Mouse (Mus musculus) myocyte (in vitro differentiated cells): ENCODE data around the gene Slc6a20a. TPM values are rescaled to one million over a fixed set of nuclear protein-coding genes. Genes with fewer than 3 reads are reported as not detected.

ENCODE experiments used
- H3K27me3 ChIP-seq: one replicate; pipeline ENCODE4 v1.6.1; 2011; ENCODE audit not compliant: control insufficient read depth, insufficient read depth, insufficient read length
- H3K36me3 ChIP-seq: one replicate; pipeline ENCODE4 v1.6.1; 2011; ENCODE audit not compliant: control insufficient read depth, insufficient read depth
- H3K4me2 ChIP-seq: one replicate; pipeline ENCODE4 v1.6.1; 2011; ENCODE audit warnings: low read depth, control low read depth
- H3K4me3 ChIP-seq: one replicate; pipeline ENCODE4 v1.5.1; 2011; ENCODE audit warnings: mild to moderate bottlenecking, control low read depth, moderate library complexity
- H3K79me2 ChIP-seq: one replicate; pipeline ENCODE4 v1.6.1; 2011; ENCODE audit not compliant: control insufficient read depth, insufficient read depth
- H3ac ChIP-seq: one replicate; pipeline ENCODE4 v1.6.1; 2011; ENCODE audit not compliant: control insufficient read depth, insufficient read length
- CEBPB ChIP-seq: IDR thresholded peaks from 2 replicates; pipeline ENCODE4 v1.6.1; 2011; ENCODE audit warnings: mild to moderate bottlenecking, moderate library complexity; ENCODE audit not compliant: poor library complexity, insufficient read depth, severe bottlenecking
- E2F4 ChIP-seq: IDR thresholded peaks from one replicate; pipeline ENCODE4 v1.6.1; 2011; ENCODE audit warnings: mild to moderate bottlenecking, control low read depth, moderate library complexity; ENCODE audit not compliant: insufficient read depth
- MAX ChIP-seq: IDR thresholded peaks from one replicate; pipeline ENCODE4 v1.6.1; 2011; ENCODE audit warnings: low read depth, mild to moderate bottlenecking, control low read depth
- MYOD1 ChIP-seq, 3 experiments: IDR thresholded peaks; one replicate each; pipeline ENCODE4 v1.6.1; 2011; ENCODE audit warnings: control low read depth in 2 of 3, low read depth in 2 of 3, mild to moderate bottlenecking in 2 of 3, moderate library complexity in 1 of 3; ENCODE audit not compliant: insufficient read length in 2 of 3, control insufficient read depth in 1 of 3
- MYOG ChIP-seq, 3 experiments: IDR thresholded peaks; one replicate each; pipeline ENCODE4 v1.6.1; 2011; ENCODE audit warnings: control low read depth in 2 of 3, low read depth in 2 of 3, mild to moderate bottlenecking in 2 of 3; ENCODE audit not compliant: insufficient read length in 2 of 3, control insufficient read depth in 1 of 3, insufficient read depth in 1 of 3
- POLR2A ChIP-seq: IDR thresholded peaks from one replicate; pipeline ENCODE4 v1.6.1; 2011; ENCODE audit warnings: low read depth, mild to moderate bottlenecking, control low read depth, moderate library complexity; ENCODE audit not compliant: insufficient read length
- POLR2AphosphoS2 ChIP-seq: IDR thresholded peaks from one replicate; pipeline ENCODE4 v1.6.1; 2011; ENCODE audit warnings: low read depth, control low read depth; ENCODE audit not compliant: insufficient read length
- REST ChIP-seq: IDR thresholded peaks from one replicate; pipeline ENCODE4 v1.6.1; 2011; ENCODE audit warnings: mild to moderate bottlenecking, control low read depth, moderate library complexity; ENCODE audit not compliant: insufficient read depth, insufficient read length
- SRF ChIP-seq: IDR thresholded peaks from one replicate; pipeline ENCODE4 v1.6.1; 2011; ENCODE audit warnings: low read depth; ENCODE audit not compliant: control insufficient read depth, insufficient read length
- TCF12 ChIP-seq: IDR thresholded peaks from one replicate; pipeline ENCODE4 v1.6.1; 2011; ENCODE audit warnings: mild to moderate bottlenecking, control low read depth; ENCODE audit not compliant: poor library complexity, insufficient read depth, severe bottlenecking
- TCF3 ChIP-seq: IDR thresholded peaks from one replicate; pipeline ENCODE4 v1.6.1; 2011; ENCODE audit warnings: low read depth, control low read depth; ENCODE audit not compliant: insufficient read length
- USF1 ChIP-seq: IDR thresholded peaks from one replicate; pipeline ENCODE4 v1.6.1; 2011; ENCODE audit warnings: low read depth, mild to moderate bottlenecking, control low read depth, moderate library complexity
- polyA plus RNA-seq: library from polyadenylated mRNA; unstranded; fragments of >200 nt; fragmentation: generic; extraction: Trizol; gene quantifications from one replicate; pipeline ENCODE4 v1.2.1, GENCODE M21; 2012; ENCODE audit warnings: missing spikeins

Slc6a20a gene
- polyA plus RNA-seq, 1 experiment: 0.01 TPM

DNA sequence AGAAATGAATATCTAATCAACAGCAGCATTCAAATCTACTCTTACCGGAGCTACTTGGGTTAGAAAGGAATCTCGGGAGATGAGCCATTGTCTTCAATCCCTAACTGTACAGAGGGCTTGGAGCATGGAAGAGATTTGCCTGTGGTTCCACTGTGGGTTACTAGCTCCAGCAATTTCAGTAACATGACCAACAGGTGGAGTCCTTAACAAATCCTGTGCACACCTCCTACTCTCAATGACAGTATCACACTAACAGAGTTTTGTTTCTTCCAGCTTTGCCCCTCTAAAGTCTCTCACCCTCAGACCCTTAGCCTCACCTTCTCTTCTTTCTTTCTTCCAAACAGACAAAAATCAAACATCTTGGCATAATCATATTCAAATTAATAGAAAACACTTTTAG is 34.4 kb upstream of the Slc6a20a start:
- TF ChIP-seq MYOG (IDR thresholded peaks at IDR 0.05; ENCODE audit: control insufficient read depth in 1 of 3, insufficient read depth in 1 of 3, insufficient read length in 2 of 3, low read depth in 2 of 3) (no peak), CEBPB (no peak)
- no peak overlapping the region for H3ac ChIP-seq
- no peaks in the 10 kb centered on the region for H3K79me2 ChIP-seq
- H3K4me3 ChIP-seq: no peak overlapping the region
- peaks cover 7% of the 10 kb centered on the region for H3K36me3 ChIP-seq
- no peaks in the 10 kb centered on the region for H3K27me3 ChIP-seq
- no peak overlapping the region for H3K4me2 ChIP-seq

GRCm38 (mm10) chr9:123709226-123709625 is 30.5 kb upstream of the Slc6a20a start:
- TF ChIP-seq POLR2AphosphoS2: no peak
- TF ChIP-seq TCF12: no peak
- H3K27me3 ChIP-seq: no peaks in the 10 kb centered on the region
- no peak overlapping the region for H3K4me3 ChIP-seq
- H3ac ChIP-seq: no peak overlapping the region
- no peaks in the 10 kb centered on the region for H3K79me2 ChIP-seq
- no peak overlapping the region for H3K4me2 ChIP-seq
- H3K36me3 ChIP-seq: peaks cover 16% of the 10 kb centered on the region

DNA sequence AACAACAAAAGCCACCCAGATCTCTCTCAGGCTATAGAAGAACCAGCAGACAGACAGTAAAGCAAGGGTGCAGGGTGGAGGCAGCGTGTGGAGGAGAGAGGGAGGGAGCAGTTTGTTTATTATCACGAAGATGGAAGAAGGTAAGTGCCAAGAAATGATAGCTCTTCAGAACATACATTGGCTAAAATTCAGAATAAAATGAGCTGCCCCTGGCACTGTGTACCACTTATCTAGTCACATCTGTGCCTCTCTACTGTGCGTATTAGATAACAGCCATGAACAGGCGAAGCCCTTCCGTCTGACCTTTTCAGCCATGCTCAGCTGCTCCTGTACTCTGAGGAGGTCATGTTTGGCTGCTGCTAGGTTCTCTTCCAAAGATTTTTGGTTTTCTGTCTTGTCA is 23.1 kb upstream of the Slc6a20a start:
- H3K27me3 ChIP-seq: no peaks in the 10 kb centered on the region
- no peak overlapping the region for H3ac ChIP-seq
- H3K36me3 ChIP-seq: peaks cover 22% of the 10 kb centered on the region
- no peak overlapping the region for H3K4me3 ChIP-seq
- no peak overlapping the region for H3K4me2 ChIP-seq
- no peaks in the 10 kb centered on the region for H3K79me2 ChIP-seq
- TF ChIP-seq SRF (no peak), E2F4 (no peak), MYOD1 (IDR thresholded peaks at IDR 0.05; ENCODE audit: control insufficient read depth in 1 of 3, insufficient read length in 2 of 3, low read depth in 2 of 3) (no peak)

DNA sequence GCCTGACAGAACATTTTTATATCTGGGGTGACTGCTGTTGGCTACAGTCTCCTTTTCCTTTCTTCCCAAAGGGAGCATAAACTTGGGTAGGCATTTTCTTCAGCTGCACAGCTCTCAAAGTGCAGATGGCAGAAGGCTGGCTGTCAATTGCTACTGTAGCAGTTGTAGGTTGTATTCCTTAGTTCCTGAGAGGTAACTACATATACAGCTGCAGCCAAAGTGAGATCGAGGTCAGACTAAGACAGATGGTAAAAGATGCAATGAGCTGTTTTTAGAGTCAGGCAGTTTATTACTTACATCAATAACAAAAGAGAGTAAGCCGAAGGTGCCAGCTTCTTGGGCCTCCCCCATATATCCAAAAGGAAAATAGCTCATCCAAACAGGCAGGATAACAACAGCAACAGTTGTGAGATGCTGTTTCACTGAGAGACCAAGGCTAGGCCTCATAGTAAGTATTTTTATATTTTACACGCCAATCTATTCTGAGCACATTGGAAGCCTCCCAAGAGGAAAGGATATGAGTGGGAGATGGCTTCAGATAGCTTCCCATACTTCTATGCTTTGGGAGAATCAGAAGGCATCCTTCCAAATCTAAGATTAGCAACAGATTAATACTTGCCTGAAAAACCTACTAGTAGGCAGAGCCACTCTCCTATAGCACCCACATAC is 17.1 kb upstream of the Slc6a20a start:
- Histone ChIP-seq H3K27me3 (no peaks in the 10 kb centered on the region), H3K79me2 (no peaks in the 10 kb centered on the region), H3ac (no peak overlapping the region), H3K4me2 (no peak overlapping the region), H3K36me3 (peaks cover 15% of the 10 kb centered on the region), H3K4me3 (no peak overlapping the region)
- no peak for TF ChIP-seq USF1
- TF ChIP-seq POLR2A: no peak
- no peak for TF ChIP-seq REST
- TF ChIP-seq TCF12: no peak
- no peak for TF ChIP-seq MYOG (IDR thresholded peaks at IDR 0.05; ENCODE audit: control insufficient read depth in 1 of 3, insufficient read depth in 1 of 3, insufficient read length in 2 of 3, low read depth in 2 of 3)
- TF ChIP-seq TCF3: no peak
- TF ChIP-seq SRF: no peak
- TF ChIP-seq MYOD1 (IDR thresholded peaks at IDR 0.05; ENCODE audit: control insufficient read depth in 1 of 3, insufficient read length in 2 of 3, low read depth in 2 of 3): no peak

DNA sequence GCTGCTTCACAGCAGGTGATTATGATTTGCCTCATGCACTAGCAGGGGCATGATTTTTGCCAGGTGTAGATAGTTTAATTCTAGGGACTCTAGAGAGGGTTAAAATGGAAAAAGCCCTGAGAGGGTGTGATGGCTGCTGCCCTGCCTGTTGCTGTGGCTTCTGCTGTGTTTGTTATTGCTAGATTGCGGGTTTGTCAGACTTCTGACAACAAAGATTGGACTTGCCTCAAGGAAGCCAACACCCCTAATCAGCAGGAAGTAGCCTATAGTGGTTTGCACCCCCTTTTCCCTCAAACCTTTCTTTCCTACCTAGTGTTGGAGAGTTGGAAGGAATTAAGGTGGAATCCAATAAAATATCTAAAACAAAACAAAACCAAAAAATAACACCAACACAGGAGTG is 9.5 kb upstream of the Slc6a20a start:
- H3K36me3 ChIP-seq: peaks cover 10% of the 10 kb centered on the region
- no peaks in the 10 kb centered on the region for H3K27me3 ChIP-seq
- H3K4me2 ChIP-seq: no peak overlapping the region
- no peak for TF ChIP-seq SRF
- no peak for TF ChIP-seq POLR2AphosphoS2
- no peak for TF ChIP-seq E2F4
- TF ChIP-seq REST: no peak
- no peak for TF ChIP-seq MYOD1 (IDR thresholded peaks at IDR 0.05; ENCODE audit: control insufficient read depth in 1 of 3, insufficient read length in 2 of 3, low read depth in 2 of 3)
- no peak for TF ChIP-seq USF1
- TF ChIP-seq POLR2A: no peak
- TF ChIP-seq CEBPB: no peak
- no peak for TF ChIP-seq MAX
- no peak for TF ChIP-seq TCF3
- no peak for TF ChIP-seq MYOG (IDR thresholded peaks at IDR 0.05; ENCODE audit: control insufficient read depth in 1 of 3, insufficient read depth in 1 of 3, insufficient read length in 2 of 3, low read depth in 2 of 3)
- TF ChIP-seq TCF12: no peak
- no peak overlapping the region for H3K4me3 ChIP-seq
- H3K79me2 ChIP-seq: no peaks in the 10 kb centered on the region
- no peak overlapping the region for H3ac ChIP-seq
